Mouse (Mus musculus): ENCODE data around the gene Ap1m2.
A peak's percentile ranks its signal among the peaks of the same experiment; 100 is the strongest.
"Not testable (repeated sequence)": the region's sequence is repeated elsewhere in the genome, so short reads cannot be mapped to it uniquely, and the experiment has no call there.

Ap1m2 gene

DNA sequence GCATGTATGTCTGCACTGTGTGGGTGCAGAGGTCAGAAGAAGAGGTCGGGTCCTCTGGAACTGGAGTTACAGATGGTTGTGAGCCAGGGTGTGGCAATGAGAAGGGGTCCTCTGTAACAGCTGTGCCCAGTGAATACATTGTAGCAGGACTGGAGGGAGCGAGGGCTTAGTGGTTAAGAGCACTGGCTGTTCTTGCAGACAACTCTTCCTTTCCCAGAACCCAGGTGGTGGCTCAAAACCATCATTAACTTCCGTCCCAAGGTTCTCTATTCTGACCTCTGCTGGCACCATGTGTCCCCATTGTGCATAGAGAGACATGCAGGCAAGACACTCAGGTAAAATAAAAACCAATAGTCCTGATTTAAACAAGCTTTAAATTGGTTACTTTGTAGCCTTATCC, 15.4 kb upstream of the Ap1m2 start:
- no peak for DNase-seq (ENCODE audit: low spot score)

DNA sequence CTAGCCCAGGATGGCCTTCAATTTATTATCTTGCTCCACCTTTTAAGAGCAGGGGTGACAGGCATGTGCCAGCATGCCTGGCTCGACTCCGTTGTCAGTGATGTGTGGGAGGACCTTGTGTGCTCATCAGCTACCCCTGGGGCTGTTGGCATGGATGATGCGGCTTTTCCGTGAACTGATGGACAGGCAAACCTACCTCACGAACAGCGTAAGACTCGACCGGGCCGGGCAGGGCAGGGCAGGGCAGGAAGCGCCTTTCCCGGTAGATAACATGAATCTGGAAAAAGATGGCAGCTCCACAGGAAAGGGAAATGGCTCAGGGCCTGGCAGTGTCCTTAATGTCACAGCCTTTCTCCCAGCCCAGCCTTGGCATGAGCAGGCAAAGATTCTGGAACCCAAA, 12.1 kb upstream of the Ap1m2 start:
- no peak for DNase-seq (ENCODE audit: low spot score)

DNA sequence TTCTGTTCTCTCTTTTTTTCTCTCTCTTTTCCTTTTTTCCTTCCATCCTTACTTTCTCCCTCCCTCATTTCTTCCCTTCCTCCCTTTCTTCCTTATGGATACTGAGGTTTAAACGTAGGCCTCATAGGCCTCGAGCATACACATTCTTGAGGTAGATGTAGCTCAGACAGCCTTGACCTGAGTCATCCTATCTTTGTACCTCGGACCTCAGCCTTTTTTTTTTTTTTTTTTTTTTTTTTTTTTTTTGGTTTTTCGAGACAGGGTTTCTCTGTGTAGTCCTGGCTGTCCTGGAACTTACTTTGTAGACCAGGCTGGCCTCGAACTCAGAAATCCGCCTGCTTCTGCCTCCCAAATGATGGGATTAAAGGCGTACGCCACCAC, 10.8 kb upstream of the Ap1m2 start:
- DNase-seq (ENCODE audit: low spot score) = not testable (repeated sequence)

DNA sequence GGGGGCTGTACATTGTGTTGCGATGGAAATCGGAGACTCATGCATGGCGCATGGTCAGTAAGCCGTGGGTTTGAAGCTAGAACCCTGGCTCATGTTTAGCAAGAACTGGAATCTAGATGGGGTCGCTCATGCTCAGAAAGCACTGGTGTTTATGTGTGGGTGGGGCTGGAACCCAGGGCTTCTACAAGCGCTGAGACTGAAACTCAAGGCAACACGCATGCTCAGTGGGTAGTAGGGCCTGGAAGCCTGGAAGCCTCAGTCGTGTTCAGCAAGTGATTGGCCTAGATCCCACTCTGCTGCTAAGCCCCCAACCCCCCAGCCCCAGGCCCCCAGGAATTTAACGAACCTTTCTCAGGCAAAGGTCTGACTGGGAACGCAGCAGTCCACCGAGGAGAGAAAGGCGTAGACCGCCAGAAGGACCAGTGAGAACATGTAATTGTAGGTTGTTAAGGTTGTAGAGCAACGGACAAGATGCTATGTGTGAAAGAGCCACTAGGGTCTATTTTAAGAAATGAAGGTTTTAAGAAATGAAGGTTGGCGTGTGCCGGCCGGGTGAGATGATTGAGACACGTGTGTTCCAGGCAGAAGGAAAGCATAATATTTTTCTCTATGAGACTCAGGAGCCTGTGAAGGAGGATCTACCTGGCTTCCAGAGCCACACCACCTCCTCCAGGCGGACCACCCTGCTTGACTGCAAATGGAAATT, 10.2 kb upstream of the Ap1m2 start:
- DNase-seq (ENCODE audit: low spot score) = no peak

DNA sequence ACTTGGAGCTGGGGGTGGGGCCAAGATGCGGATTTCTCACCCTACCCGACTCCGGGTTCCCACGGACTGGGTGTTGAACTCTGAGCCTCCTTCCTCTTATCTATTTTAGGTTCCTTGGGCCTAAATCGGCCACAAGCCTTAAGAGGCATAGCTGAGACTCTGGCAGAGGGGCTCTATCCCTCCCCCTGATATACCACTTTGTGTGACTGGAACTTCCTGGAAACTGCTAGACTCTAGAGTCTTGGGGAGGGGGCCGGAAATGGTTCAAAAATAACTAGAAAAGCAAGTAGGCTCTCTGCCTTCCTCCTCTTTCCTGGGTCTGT, 9.3 kb upstream of the Ap1m2 start:
- DNase-seq (ENCODE audit: low spot score) = peak; percentile 26

DNA sequence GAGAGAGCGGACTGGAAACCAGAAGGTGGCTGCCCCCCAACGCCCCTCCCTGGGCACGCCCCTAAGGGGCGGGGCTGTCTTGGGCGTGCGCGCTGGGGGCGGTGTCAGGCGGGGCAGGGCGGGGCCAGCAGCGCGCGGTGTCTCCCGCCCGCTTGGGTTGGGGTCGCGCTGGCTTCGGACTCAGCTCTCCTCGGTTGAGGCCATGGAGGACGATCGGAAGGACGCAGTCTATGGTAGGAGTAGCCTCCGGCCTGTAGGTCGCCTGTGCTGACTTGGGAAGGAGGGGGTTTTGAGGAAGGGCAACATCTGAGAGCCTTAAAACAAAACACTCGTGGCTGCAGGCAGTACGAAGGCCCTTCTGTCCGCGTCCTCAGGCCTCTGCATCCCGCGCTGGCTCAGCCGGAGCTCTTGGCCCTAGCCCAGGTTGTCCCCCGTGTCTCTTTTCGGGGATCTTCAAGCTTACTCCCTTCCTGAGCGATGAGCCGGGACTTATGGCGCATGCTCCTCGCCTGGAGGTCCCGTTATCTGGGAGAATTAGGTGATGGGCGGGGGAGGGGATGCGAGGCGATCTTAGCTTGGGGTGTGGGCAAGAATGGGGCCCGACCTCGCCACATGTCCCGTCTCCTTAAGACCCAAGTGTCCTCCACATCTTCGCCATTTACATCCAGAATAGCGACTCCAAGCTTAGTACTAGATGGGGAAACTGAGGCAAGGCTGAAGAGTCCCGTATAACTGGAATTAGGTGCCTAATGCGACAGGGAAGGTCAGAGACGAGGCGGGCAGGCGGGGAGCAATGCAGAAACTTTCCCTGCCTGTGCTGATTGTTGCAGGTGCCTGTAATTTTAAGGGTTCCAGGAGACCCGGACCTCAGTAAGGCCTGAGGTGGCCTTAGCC, 8.7 kb upstream of the Ap1m2 start, which contains the start of gene Slc44a2:
Slc44a2 (plus strand) TSS at position 80 of the 894 bp plus-strand sequence.
- DNase-seq (ENCODE audit: low spot score) = peak; percentile 63

DNA sequence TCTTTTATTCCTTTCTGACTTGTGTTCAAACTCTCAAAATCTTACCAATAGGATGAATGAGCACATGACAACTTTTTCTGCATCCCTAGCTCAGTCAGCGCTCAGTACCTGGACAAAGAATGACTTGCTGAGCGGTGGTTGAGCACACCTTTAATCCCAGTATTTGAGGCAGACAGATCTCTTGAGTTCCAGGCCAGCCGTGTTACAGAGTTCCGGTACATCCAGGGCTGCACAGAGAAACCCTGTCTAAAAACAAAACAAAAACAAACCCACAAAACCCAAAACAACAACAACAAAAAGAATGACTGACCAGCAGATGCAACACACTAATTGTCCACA, 8.1 kb upstream of the Ap1m2 start:
- DNase-seq (ENCODE audit: low spot score) = no peak

DNA sequence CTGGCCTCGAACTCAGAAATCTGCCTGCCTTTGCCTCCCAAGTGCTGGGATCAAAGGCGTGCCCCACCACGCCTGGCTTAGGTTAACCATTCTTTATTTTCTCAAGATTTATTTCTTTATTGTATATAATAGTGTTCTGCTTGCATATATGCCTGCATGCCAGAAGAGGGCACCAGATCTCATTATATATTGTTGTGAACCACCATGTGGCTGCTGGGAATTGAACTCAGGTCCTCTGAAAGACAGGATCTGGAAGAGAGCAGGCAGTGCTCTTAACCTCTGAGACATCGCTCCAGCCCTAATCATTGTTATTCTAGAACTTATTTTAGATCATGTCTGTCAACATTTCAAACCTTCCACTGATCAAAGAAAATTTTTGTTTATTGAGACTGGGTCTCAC, 7.4 kb upstream of the Ap1m2 start:
- DNase-seq (ENCODE audit: low spot score) = no peak

DNA sequence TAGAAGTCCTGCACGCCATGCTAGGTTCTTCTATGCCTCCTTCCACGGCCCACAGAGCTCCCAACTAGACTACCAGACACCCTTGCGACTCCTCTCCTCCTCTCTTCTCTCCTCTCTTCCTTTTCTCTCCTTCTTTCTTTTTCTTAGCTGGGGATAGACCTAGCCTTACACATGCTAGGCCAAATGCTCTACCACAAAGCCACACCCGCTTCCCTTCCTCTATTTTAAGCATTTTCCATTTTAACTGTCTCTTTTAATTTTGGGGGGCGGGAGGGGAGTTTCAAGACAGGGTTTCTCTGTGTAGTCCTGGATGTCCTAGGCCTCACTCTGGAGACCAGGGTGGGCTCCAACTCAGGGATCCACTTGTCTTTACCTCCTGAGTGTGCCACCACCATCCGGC, 6.7 kb upstream of the Ap1m2 start:
- DNase-seq (ENCODE audit: low spot score) = no peak

DNA sequence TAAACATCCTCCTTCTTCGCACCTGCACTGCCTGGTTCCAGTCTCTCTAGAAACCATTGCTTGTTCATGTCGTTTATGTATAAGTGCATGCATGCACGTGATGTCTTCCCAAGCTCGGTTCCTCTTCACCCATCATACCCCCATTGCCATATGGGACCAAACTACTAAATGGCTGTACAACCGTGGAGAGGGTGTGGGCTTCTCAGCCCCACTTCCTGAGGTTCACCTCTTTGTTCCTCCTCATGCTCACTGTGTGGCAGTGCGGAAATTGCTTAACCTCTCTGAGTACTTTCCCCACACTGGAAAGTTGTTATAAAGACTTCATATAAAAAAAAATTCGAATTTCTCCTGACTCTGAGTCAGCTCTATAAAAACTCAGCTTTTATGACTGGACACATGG, 4.6 kb upstream of the Ap1m2 start:
- no peak for DNase-seq (ENCODE audit: low spot score)

DNA sequence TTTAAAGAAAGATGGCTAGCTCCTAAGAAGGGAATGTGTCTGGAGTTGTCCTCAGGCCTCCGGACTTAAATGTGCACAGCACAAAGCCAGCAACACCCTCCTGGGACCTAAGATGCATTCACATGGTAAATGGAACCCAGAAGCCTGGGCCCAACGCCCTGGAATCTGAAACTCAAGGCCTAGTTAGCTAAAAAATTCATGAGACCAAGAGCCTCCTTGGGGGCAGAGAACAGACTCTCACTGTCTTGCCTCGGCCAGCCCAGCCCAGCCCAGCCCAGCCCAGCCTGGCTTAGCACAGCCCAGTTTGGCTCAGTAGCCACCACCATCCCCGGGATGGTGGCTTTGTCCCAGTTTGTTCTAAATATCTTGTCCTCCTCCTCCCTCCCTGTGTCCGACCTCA, 3.3 kb upstream of the Ap1m2 start:
- no peak for DNase-seq (ENCODE audit: low spot score)

DNA sequence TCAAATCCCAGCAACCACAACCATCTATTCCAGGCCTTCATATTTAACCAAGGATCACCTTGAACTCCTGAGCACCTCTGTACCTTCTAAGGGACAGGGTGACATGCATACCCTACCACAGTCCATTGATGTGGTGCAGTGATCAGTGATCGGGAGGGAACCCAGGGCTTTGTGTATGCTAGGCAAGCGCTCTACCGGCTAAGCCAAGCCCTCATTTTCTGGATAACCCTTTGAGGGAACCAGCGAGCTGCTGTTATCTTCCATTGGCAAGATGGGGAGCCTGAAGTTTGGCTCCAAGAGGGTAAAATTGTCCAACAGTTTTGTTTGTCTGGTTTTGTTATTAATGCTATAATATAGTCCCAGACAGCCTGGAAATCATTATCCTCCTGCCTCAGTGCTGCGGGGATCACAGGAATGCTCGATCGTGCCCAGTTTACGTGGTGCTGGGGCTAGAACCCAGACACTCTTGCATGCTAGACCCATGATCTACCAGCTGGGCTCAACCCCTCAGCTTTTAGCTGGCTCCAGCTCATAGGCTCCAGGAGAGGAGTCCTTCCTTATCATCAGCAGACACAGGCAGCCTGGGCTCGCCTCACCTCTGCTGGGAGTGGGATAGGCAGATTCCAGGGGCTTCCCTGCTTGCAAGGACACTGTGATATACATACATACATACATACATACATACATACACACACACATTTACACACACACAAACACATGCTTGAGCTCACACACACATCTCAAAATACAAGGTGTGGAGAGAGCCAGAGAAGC, 2.4 kb upstream of the Ap1m2 start:
- no peak for DNase-seq (ENCODE audit: low spot score)

DNA sequence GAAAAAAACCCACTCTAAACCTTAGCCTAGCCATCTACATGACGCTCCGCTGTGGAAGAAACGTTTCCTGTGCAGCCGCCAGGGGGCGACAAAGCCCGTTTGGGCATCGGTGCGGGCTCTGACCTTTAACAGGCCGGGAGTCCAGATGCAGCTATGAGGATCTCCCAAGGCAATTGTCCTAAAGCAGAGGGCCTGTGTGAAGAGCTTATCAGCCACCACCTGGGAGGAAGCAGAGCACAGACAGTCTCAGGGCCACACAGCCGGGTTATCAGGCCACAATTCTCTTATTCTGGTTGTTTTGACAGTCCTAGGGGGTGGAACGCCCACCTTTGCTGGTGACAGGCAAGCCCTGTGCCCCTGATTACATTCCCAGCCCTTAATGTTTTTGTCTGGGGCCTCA, 1.3 kb upstream of the Ap1m2 start:
- DNase-seq (ENCODE audit: low spot score) = peak; percentile 61

DNA sequence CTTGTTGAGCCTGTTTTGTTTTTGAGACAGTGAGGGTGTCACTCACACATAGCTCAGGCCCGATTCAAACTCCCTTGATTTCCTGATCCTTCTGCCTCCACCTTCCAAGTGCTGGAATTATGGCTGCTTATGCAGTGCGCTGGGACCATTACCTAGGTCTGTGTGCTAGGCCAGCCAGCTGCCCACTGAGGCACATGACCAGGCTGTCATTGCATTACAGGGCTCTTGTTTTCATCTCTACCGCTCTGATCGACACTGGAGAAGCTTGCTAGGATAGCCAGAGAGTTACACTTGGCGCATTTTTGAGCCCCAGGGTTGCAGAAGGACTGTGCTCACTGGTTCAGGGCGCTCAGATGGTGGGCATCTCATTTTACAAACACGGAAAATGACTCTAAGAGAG, 442 bp downstream of the Ap1m2 start:
- no peak for DNase-seq (ENCODE audit: low spot score)

DNA sequence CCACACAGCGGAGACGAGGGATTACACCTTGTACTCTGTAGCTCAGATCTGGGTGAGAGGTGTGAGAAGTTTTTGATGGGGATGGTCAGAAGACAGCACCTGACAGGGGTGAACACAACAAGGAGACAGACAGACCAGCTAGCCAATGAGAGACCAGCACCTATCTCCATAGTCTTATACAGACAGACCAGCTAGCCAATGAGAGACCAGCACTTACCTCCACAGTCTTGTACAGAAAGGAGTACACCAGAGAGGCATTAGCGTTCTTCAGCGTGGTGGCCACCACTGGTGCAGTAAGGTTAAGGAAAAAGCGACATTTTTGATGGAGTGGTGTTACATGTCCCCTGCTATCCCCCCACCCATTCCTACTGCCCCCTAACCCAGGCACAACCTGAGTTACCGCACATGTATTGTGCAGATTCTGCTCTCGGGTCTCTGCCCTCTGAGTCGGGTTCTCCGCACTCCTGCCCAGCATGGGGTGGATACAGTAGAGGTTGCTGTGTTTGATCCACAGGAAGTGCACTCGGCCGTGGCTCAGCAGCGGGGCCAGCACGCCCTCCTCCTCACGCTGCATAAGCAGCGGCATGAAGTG, 2.9 kb downstream of the Ap1m2 start:
- DNase-seq (ENCODE audit: low spot score) = no peak

DNA sequence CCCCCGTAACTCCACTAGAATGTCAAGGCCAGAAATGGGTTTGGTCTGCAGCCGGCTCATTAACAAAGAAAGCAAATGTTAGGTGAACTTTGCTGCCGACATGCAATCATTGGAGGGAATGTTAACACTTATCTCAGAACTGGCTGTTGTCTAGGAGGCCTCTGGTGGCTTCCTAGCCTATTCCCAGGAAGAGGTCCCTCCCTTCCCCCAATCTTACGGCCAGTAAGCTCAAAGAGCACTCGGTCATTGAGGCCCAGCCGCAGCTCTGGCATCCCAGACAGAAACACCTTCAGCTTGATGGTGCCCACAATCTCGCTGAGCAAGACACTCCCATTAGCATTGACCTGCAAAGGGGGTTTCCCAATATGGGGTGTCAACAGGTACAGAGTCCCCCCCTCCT, 7.1 kb downstream of the Ap1m2 start:
- DNase-seq (ENCODE audit: low spot score) = no peak

DNA sequence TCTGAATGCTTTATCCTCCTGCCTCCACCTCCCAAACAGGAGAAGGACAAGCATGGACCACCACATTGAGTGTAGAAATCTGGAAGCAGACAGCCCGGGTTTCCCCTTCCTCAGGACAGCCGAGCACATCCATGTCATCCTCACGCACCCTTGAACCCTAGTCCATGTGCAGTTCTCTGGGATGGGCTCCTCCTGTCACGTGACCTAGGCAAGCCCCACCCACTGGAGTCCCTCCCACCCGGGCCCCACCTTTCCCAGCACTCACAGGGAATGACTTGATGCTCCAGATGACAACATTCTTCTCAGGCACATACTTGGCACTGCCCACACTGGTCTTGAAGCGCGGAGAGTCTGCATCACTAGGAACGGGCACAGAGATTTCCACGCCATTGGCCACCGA, 13.1 kb downstream of the Ap1m2 start:
- DNase-seq (ENCODE audit: low spot score) = no peak

DNA sequence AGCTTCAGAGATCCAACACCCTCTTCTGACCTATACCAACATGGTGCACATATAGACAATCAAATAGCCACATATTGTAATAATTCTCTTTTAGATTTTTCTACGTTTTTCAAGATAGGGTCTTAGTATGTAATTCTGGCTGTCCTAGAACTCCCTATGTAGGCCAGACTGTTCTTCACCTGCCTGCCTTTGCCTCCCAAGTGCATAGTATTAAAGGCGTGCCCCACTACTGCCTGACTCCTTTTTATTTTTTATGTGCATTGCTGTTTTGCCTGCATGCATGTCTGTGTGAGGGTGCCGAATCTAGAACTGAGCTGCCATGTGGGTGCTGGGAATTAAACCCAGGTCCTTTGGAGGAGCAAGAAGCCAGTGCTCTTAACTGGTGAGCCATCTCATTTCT, 19.9 kb downstream of the Ap1m2 start:
- no peak for DNase-seq (ENCODE audit: low spot score)

DNA sequence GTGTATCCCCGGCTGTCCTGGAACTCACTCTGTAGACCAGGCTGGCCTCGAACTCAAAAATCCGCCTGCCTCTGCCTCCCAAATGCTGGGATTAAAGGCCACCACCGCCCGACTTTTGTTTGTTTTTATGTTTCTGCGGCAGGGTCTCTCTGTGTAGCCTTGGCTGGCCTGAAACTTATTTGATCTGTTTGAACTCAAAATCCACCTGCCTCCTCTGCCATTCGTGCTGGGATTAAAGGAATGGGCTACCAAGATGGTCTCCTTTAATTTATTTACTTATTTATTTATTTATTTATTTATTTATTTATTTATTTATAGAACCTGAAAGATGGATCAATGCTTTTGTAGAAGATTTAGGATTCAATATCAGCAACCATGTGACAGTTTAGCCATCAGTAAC, 20.3 kb downstream of the Ap1m2 start:
- DNase-seq (ENCODE audit: low spot score) = not testable (repeated sequence)

DNA sequence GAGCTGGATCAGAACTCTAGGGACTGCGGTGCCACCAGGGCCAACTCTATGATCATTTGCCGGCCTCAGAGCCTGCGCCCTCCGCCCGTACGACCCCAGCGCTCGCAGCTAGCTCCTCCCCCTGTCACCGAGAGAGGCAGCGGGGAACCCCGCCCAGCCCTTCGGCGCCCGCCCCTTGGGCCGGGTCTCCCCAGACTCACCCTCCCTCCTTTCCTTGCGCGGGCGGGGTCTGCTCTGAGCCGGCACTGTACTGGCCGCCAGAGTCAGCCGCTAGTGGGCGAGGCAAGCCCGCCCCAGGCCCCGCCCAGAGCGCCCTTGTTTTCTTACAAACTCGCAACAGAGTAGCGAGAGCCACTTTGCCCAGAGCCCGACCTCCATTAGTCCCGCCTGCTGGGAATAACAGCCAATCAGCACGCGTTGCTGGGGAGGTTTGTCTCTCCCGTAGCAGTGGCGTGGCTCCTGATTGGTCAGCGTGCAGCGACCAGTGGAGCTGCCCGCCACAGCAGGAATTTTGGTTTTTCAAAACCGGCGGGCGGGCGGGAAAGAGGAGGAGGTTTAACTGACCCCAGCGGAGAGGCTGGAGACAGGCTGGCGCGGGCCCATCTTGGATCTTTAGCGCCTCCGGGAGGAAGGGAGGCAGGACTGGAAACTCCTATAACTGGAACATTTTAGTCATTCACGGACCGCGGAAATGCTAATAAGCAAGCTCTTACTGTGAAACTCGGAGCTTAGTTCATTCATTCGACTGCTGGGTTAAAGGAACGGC, 20.9 kb downstream of the Ap1m2 start, which contains the start of gene Cdkn2d:
Cdkn2d (minus strand) TSS at position 386 of the 766 bp plus-strand sequence.
- DNase-seq (ENCODE audit: low spot score) = peak; percentile 99

DNA sequence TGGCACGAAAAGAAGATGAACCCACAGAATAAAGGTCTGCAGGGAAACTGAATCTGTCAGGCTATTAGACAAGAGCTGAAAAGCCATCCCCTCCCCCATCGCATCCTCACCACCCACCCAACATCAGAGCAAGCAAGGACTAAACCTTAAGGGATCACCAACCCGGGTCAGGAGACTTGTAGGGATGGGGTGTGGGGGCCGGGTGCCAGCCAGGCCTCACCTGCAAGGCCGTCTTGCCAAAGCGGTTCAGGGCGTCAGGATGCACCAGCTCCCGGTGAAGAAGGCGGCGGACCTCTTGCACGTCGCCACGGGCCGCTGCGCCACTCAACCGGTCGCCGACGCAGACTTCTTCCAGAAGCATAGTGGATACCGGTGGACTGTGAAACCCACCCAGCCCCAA, 21.5 kb downstream of the Ap1m2 start:
- DNase-seq (ENCODE audit: low spot score) = no peak

DNA sequence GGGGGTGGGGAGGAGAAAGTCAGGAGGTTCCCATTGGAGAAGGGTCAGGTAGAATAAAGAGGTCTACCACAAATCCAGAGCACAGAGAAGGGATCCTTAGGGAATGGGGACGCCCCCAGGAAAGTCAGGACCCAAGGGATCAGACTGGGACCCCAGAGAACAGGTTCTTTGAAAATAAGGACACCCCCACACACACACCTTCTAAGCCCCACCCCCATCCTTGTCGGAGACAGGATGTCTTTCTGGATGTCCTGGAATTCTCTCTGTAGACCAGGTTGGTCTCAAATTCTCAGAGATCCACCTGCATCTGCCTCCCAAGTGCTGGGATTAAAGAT, 22.8 kb downstream of the Ap1m2 start:
- DNase-seq (ENCODE audit: low spot score) = no peak

Data from left cerebral cortex, adult 11 months (tissue).